9 mouse cellular contexts compared by ENCODE assay signal in the genomic region with DNA sequence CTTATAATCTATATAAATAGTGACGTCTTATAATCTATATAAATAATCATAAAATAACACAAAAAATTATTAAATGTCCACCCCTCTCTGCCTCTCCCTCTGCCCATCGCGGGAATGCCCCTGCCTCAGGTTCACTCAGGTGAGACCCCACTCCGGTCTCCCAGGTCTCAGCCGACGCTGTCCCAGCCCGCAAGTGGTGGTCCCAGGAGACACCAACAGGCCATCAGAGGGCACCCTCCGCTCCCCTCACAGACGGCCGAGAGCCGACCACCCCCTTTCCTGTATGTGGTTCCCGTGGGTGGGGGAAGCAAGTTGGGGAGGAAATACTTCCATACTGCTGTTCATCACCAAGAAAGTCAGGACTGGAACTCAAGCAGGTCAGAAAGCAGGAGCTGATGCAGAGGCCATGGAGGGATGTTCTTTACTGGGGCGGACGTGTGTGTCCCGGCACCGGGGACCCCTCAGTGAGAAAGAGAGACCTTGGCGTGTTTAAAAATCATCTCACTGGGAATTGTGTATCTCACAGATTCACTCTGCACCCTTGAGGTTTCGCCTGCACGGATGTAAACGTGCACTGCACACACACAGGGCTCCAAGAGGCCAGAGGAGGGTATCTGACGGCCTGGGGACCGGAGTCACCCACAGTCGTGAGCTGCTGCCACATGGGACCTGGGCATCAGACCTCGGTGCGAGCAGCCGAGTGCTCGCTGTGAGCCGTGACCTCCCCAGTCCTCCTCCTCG. TPM values are rescaled to one million over a fixed set of nuclear protein-coding genes. Genes with fewer than 3 reads are reported as not detected.
DNase-seq lines count a peak whose midpoint lies in the region; ATAC-seq lines count a peak whose summit lies in the region.
"Had no signal": no experiment of that assay in that cellular context is flagged by ENCODE, and none has a peak within 500 bp of the region (broad histone marks: within the 10 kb centered on the region; RNA-seq: fewer than 3 reads in every experiment).

No protein-coding gene starts in this region.

- ATAC-seq in megakaryocyte, adult 5-6 weeks (ENCODE audit: poor library complexity, severe bottlenecking), result no peak
- ATAC-seq in forebrain, embryonic 16.5 days, result no peak
- ATAC-seq in liver, embryonic 15.5 days (ENCODE audit: insufficient read depth), result no peak

- no peaks in the 10 kb centered on the region for H3K36me3 ChIP-seq in megakaryocyte, embryonic 14.5 days (replicated peaks; ENCODE audit: low read length)
- H3K36me3 ChIP-seq in forebrain, embryonic 16.5 days (ENCODE audit: control insufficient read depth, insufficient read depth), result no peaks in the 10 kb centered on the region
- no peaks in the 10 kb centered on the region for H3K36me3 ChIP-seq in liver, embryonic 15.5 days (replicated peaks)

- no peak overlapping the region for H3K27ac ChIP-seq in forebrain, embryonic 16.5 days (ENCODE audit: low read length)
- no peak overlapping the region for H3K27ac ChIP-seq in liver, embryonic 15.5 days (replicated peaks)
- H3K27ac ChIP-seq: layer of hippocampus, adult 2 months had no signal

- 47% methylated on average over 29 of the region's 29 CpGs for WGBS in forebrain, embryonic 16.5 days
- WGBS in liver, embryonic 15.5 days (ENCODE audit: insufficient replicate concordance), result 37% methylated on average over 29 of the region's 29 CpGs

- H3K4me1 ChIP-seq in megakaryocyte, embryonic 14.5 days, result peaks cover 24% of the 10 kb centered on the region
- H3K4me1 ChIP-seq in forebrain, embryonic 16.5 days (replicated peaks; ENCODE audit: control insufficient read depth, insufficient read depth, low read length), result peaks cover 5% of the 10 kb centered on the region; the same call in 1 of the 2 replicates
- no peaks in the 10 kb centered on the region for H3K4me1 ChIP-seq in liver, embryonic 15.5 days (replicated peaks)

- 0 out of 2 replicates have a peak, but pooled peaks cover 9% of the 10 kb centered on the region for H3K9me3 ChIP-seq in megakaryocyte, embryonic 14.5 days
- H3K9me3 ChIP-seq in forebrain, embryonic 16.5 days (ENCODE audit: control insufficient read depth, low read length), result no peaks in the 10 kb centered on the region
- H3K9me3 ChIP-seq in liver, embryonic 15.5 days (replicated peaks), result no peaks in the 10 kb centered on the region

- H3K27me3 ChIP-seq in megakaryocyte, embryonic 14.5 days (replicated peaks), result peaks cover 3% of the 10 kb centered on the region
- H3K27me3 ChIP-seq in forebrain, embryonic 16.5 days (replicated peaks; ENCODE audit: control insufficient read depth, insufficient read depth, low read length), result no peaks in the 10 kb centered on the region
- H3K27me3 ChIP-seq in liver, embryonic 15.5 days, result peaks cover 20% of the 10 kb centered on the region

- DNase-seq in thymus, postnatal 14 days, result peak; percentile 48
- DNase-seq in gastrocnemius, adult 8-10 months (ENCODE audit: low spot score in 2 of 2), result no peak
- DNase-seq in adipocyte (ENCODE audit: low spot score), result no peak
- DNase-seq in layer of hippocampus, adult 18-20 months (ENCODE audit: low spot score in 2 of 2), result no peak

- H3K4me2 ChIP-seq in forebrain, embryonic 16.5 days (ENCODE audit: low read length), result peak overlapping the region; percentile 64
- H3K4me2 ChIP-seq in liver, embryonic 15.5 days, result peak overlapping the region; percentile 44; the same call in 1 of the 2 replicates

- H3K9ac ChIP-seq in forebrain, embryonic 16.5 days (replicated peaks; ENCODE audit: low read depth, low read length), result no peak overlapping the region
- H3K9ac ChIP-seq in liver, embryonic 15.5 days, result no peak overlapping the region

- H3K4me3 ChIP-seq in megakaryocyte, embryonic 14.5 days (replicated peaks), result peak overlapping the region; percentile 1
- H3K4me3 ChIP-seq in forebrain, embryonic 16.5 days (replicated peaks; ENCODE audit: low read length), result peak overlapping the region; percentile 42
- no peak overlapping the region for H3K4me3 ChIP-seq in liver, embryonic 15.5 days (replicated peaks)
- H3K4me3 ChIP-seq: layer of hippocampus, adult 2 months had no signal

RNA-seq across cellular contexts. Expression of gene Lcn4, which starts 9.1 kb away (rescaled TPM):
- polyA plus RNA-seq in megakaryocyte, embryonic 14.5 days (2012; ENCODE audit: insufficient read depth, low replicate concordance), result not detected in 2 replicates
- 0.96 TPM in 1 of 2 replicates, not detected in the other for total RNA-seq in megakaryocyte, adult 5-6 weeks (2015)
- total RNA-seq in megakaryocyte, adult 5-6 weeks (2017), result not detected in 2 replicates
- polyA plus RNA-seq in forebrain, embryonic 16.5 days (2015; fragmentation: Nextera tagmentation; extraction: Ambion mirVana), result not detected in 2 replicates
- polyA plus RNA-seq in liver, embryonic 15.5 days (2015; fragmentation: Nextera tagmentation; extraction: Ambion mirVana), result not detected in 2 replicates
- not detected for total RNA-seq in gastrocnemius, adult 8-10 months (2022)
- not detected for total RNA-seq in layer of hippocampus, adult 18-20 months (2021)
- total RNA-seq: layer of hippocampus, adult 2 months had no signal

RNA-seq across cellular contexts. Expression of gene Fam69b, which starts 33.7 kb away (rescaled TPM):
- 1.2 TPM in 1 of 2 replicates, not detected in the other for polyA plus RNA-seq in megakaryocyte, embryonic 14.5 days (2012; ENCODE audit: insufficient read depth, low replicate concordance)
- total RNA-seq in megakaryocyte, adult 5-6 weeks (2015), result 0.33 TPM in 1 of 2 replicates, not detected in the other
- 0.11 and 0.33 TPM in 2 replicates for total RNA-seq in megakaryocyte, adult 5-6 weeks (2017)
- 106 and 125 TPM in 2 replicates for polyA plus RNA-seq in forebrain, embryonic 16.5 days (2015; fragmentation: Nextera tagmentation; extraction: Ambion mirVana)
- 1.2 and 1.7 TPM in 2 replicates for polyA plus RNA-seq in liver, embryonic 15.5 days (2015; fragmentation: Nextera tagmentation; extraction: Ambion mirVana)
- total RNA-seq in gastrocnemius, adult 8-10 months (2022), result 1 to 10 TPM; 1.3 to 2.1 (median 1.6) TPM
- 10 to 100 TPM; 67.9 to 72.8 TPM for total RNA-seq in layer of hippocampus, adult 18-20 months (2021)

RNA-seq across cellular contexts. Expression of gene Agpat2, which starts 57.7 kb away (rescaled TPM):
- 34.1 and 41.8 TPM in 2 replicates for polyA plus RNA-seq in megakaryocyte, embryonic 14.5 days (2012; ENCODE audit: insufficient read depth, low replicate concordance)
- 37.0 and 41.9 TPM in 2 replicates for total RNA-seq in megakaryocyte, adult 5-6 weeks (2015)
- 38.1 and 43.6 TPM in 2 replicates for total RNA-seq in megakaryocyte, adult 5-6 weeks (2017)
- 3.7 and 4.0 TPM in 2 replicates for polyA plus RNA-seq in forebrain, embryonic 16.5 days (2015; fragmentation: Nextera tagmentation; extraction: Ambion mirVana)
- 55.6 and 63.7 TPM in 2 replicates for polyA plus RNA-seq in liver, embryonic 15.5 days (2015; fragmentation: Nextera tagmentation; extraction: Ambion mirVana)
- total RNA-seq in gastrocnemius, adult 8-10 months (2022), result 1 to 10 TPM; 2.9 to 8.9 (median 5.6) TPM
- total RNA-seq in layer of hippocampus, adult 18-20 months (2021), result 1 to 10 TPM; 2.1 to 2.5 TPM

Comparison
In these comparisons a context has a peak if more than half of its experiments do, and no peak if none do; other contexts are left out.
1. RNA of gene Fam69b, which starts 33.7 kb away (total RNA-seq): 67.9 to 72.8 TPM in layer of hippocampus, adult 18-20 months; 1.3 to 2.1 TPM in gastrocnemius, adult 8-10 months and 0.11 to 0.33 TPM in megakaryocyte, adult 5-6 weeks; every median in the first group is over 10 times any median in the second.